ENCODE assay signal across 12 mouse cellular contexts in genomic region chr2:26285804-26286203, GRCm38 (mm10). TPM values are rescaled to one million over a fixed set of nuclear protein-coding genes. Genes with fewer than 3 reads are reported as not detected.
DNase-seq lines count a peak whose midpoint lies in the region; ATAC-seq and TF ChIP-seq lines count a peak whose summit lies in the region.
"Had no signal": no experiment of that assay in that cellular context is flagged by ENCODE, and none has a peak within 500 bp of the region (broad histone marks: within the 10 kb centered on the region; RNA-seq: fewer than 3 reads in every experiment).

No protein-coding gene starts in this region.

- WGBS in heart, postnatal 0 days, result 47% methylated on average over 7 of the region's 7 CpGs
- WGBS in lung, postnatal 0 days, result 48% methylated on average over 7 of the region's 7 CpGs

- no peaks in the 10 kb centered on the region for H3K9me3 ChIP-seq in heart, postnatal 0 days (replicated peaks; ENCODE audit: control insufficient read depth, low read length)
- no peaks in the 10 kb centered on the region for H3K9me3 ChIP-seq in lung, postnatal 0 days (ENCODE audit: low read length)
- H3K9me3 ChIP-seq: heart, embryonic 13.5 days; liver, embryonic 13.5 days had no signal

- no peak overlapping the region for H3K27ac ChIP-seq in heart, postnatal 0 days (ENCODE audit: low read depth)
- no peak overlapping the region for H3K27ac ChIP-seq in lung, postnatal 0 days (ENCODE audit: low read length)
- H3K27ac ChIP-seq: heart, embryonic 13.5 days; liver, embryonic 13.5 days had no signal

- H3K27me3 ChIP-seq in heart, postnatal 0 days (ENCODE audit: control insufficient read depth, insufficient read depth, low read length), result no peaks in the 10 kb centered on the region
- H3K27me3 ChIP-seq in lung, postnatal 0 days (replicated peaks; ENCODE audit: insufficient read depth, low read length), result no peaks in the 10 kb centered on the region

- ATAC-seq in heart, postnatal 0 days (ENCODE audit: insufficient read depth, low read depth), result peak; percentile 70
- ATAC-seq in lung, postnatal 0 days, result no peak; the same call in 1 of the 2 replicates

- intact Hi-C loops in heart, postnatal 25 days (cut with DNase I), result no loop called here

- TF ChIP-seq CTCF in heart, postnatal 0 days (IDR thresholded peaks at IDR 0.05; ENCODE audit: low read depth), result no peak
- TF ChIP-seq CTCF in lung, postnatal 0 days (IDR thresholded peaks at IDR 0.05), result no peak

- H3K36me3 ChIP-seq in heart, postnatal 0 days (replicated peaks; ENCODE audit: control insufficient read depth, insufficient read depth, low read length), result no peaks in the 10 kb centered on the region
- H3K36me3 ChIP-seq in lung, postnatal 0 days (ENCODE audit: insufficient read depth, low read length), result no peaks in the 10 kb centered on the region
- H3K36me3 ChIP-seq: heart, embryonic 13.5 days; liver, embryonic 13.5 days had no signal

- H3K4me3 ChIP-seq in heart, postnatal 0 days (ENCODE audit: low read depth, low read length), result no peak overlapping the region
- H3K4me3 ChIP-seq in lung, postnatal 0 days (ENCODE audit: low read depth, low read length), result no peak overlapping the region
- H3K4me3 ChIP-seq: erythroblast, embryonic 14.5 days; heart, embryonic 13.5 days; liver, embryonic 13.5 days had no signal

- no peak overlapping the region for H3K9ac ChIP-seq in heart, postnatal 0 days (replicated peaks; ENCODE audit: low read depth, low read length)
- no peak overlapping the region for H3K9ac ChIP-seq in lung, postnatal 0 days (replicated peaks; ENCODE audit: low read depth)
- H3K9ac ChIP-seq: heart, embryonic 13.5 days; liver, embryonic 13.5 days had no signal

- TF ChIP-seq EP300 in heart, postnatal 0 days (IDR thresholded peaks at IDR 0.05; ENCODE audit: low read depth), result no peak
- no peak for TF ChIP-seq EP300 in lung, postnatal 0 days (IDR thresholded peaks at IDR 0.05)

- H3K4me1 ChIP-seq in heart, postnatal 0 days (ENCODE audit: control insufficient read depth, insufficient read depth), result no peaks in the 10 kb centered on the region
- H3K4me1 ChIP-seq in lung, postnatal 0 days (ENCODE audit: insufficient read depth, low read depth, low read length), result no peaks in the 10 kb centered on the region
- H3K4me1 ChIP-seq: liver, embryonic 13.5 days had no signal

- H3K4me2 ChIP-seq in heart, postnatal 0 days (ENCODE audit: low read depth, low read length), result no peak overlapping the region
- H3K4me2 ChIP-seq in lung, postnatal 0 days (replicated peaks; ENCODE audit: low read depth, low read length), result no peak overlapping the region
- H3K4me2 ChIP-seq: heart, embryonic 13.5 days; liver, embryonic 13.5 days had no signal

- peak; percentile 40 for DNase-seq in adrenal gland, adult 2 months
- no peak for DNase-seq in adrenal gland, adult 8-10 months
- DNase-seq in heart, postnatal 0 days (ENCODE audit: low spot score), result peak; percentile 29
- DNase-seq in heart, postnatal 25 days (ENCODE audit: low spot score), result no peak
- DNase-seq in lung, postnatal 0 days (ENCODE audit: low spot score), result peak; percentile 27
- DNase-seq in lung, postnatal 36 days, result no peak
- peak; percentile 35 to 66 for DNase-seq in lung, postnatal 4 days
- DNase-seq in spleen, postnatal 4 days (ENCODE audit: low spot score in 2 of 2), result no peak
- DNase-seq: liver, embryonic 13.5 days had no signal

RNA-seq across cellular contexts. Expression of gene Ccdc187, which starts 8.6 kb away (rescaled TPM):
- 1 to 10 TPM in 1 of 2 experiments, under 1 TPM in 1; 0.58 to 1.0 TPM for total RNA-seq in adrenal gland, adult 2 months (2021)
- 0.51 and 0.83 TPM in 2 replicates for polyA plus RNA-seq in adrenal gland, adult 2 months (2012; rRNA removed)
- 1 to 10 TPM in 3 of 4 experiments, under 1 TPM in 1; 0.32 to 4.1 (median 2.2) TPM for total RNA-seq in adrenal gland, adult 8-10 months (2022)
- total RNA-seq in heart, postnatal 0 days (2014; rRNA removed; ENCODE audit: low replicate concordance), result 0.61 and 0.97 TPM in 2 replicates
- polyA plus RNA-seq in heart, postnatal 0 days (2015; fragmentation: Nextera tagmentation; extraction: Ambion mirVana), result 0.04 TPM in 2 replicates
- under 1 TPM; 0.08 to 0.18 TPM for total RNA-seq in heart, postnatal 25 days (2021)
- 0.61 and 0.77 TPM in 2 replicates for polyA plus RNA-seq in lung, postnatal 0 days (2015; fragmentation: Nextera tagmentation; extraction: Ambion mirVana)
- polyA plus RNA-seq: spleen, adult 2 months had no signal

RNA-seq across cellular contexts. Expression of gene Gpsm1, which starts 29.5 kb away (rescaled TPM):
- 10 to 100 TPM in 1 of 2 experiments, 1 to 10 TPM in 1; 9.4 to 14.9 TPM for total RNA-seq in adrenal gland, adult 2 months (2021)
- 20.0 and 24.1 TPM in 2 replicates for polyA plus RNA-seq in adrenal gland, adult 2 months (2012; rRNA removed)
- total RNA-seq in adrenal gland, adult 8-10 months (2022), result 10 to 100 TPM; 10.7 to 41.6 (median 24.6) TPM
- 577 and 610 TPM in 2 replicates for total RNA-seq in heart, postnatal 0 days (2014; rRNA removed; ENCODE audit: low replicate concordance)
- 146 and 148 TPM in 2 replicates for polyA plus RNA-seq in heart, postnatal 0 days (2015; fragmentation: Nextera tagmentation; extraction: Ambion mirVana)
- total RNA-seq in heart, postnatal 25 days (2021), result 100 to 1,000 TPM; 195 to 226 TPM
- 29.0 and 33.0 TPM in 2 replicates for polyA plus RNA-seq in lung, postnatal 0 days (2015; fragmentation: Nextera tagmentation; extraction: Ambion mirVana)

RNA-seq across cellular contexts. Expression of gene Qsox2, which starts 48.5 kb away (rescaled TPM):
- total RNA-seq in adrenal gland, adult 2 months (2021), result 10 to 100 TPM; 16.6 to 22.5 TPM
- polyA plus RNA-seq in adrenal gland, adult 2 months (2012; rRNA removed), result 24.3 and 25.4 TPM in 2 replicates
- total RNA-seq in adrenal gland, adult 8-10 months (2022), result 10 to 100 TPM; 25.2 to 28.7 (median 26.6) TPM
- 8.5 and 15.3 TPM in 2 replicates for total RNA-seq in heart, postnatal 0 days (2014; rRNA removed; ENCODE audit: low replicate concordance)
- polyA plus RNA-seq in heart, postnatal 0 days (2015; fragmentation: Nextera tagmentation; extraction: Ambion mirVana), result 7.5 and 8.2 TPM in 2 replicates
- 10 to 100 TPM; 15.8 to 15.9 TPM for total RNA-seq in heart, postnatal 25 days (2021)
- polyA plus RNA-seq in lung, postnatal 0 days (2015; fragmentation: Nextera tagmentation; extraction: Ambion mirVana), result 11.3 and 12.9 TPM in 2 replicates

Comparison
In these comparisons a context has a peak if more than half of its experiments do, and no peak if none do; other contexts are left out.
1. DNase-seq: peak in adrenal gland, adult 2 months (single experiment), heart, postnatal 0 days (single experiment), lung, postnatal 0 days (single experiment) and lung, postnatal 4 days (2 of 2); none in adrenal gland, adult 8-10 months (single experiment), heart, postnatal 25 days (single experiment), lung, postnatal 36 days (single experiment) and spleen, postnatal 4 days (0 of 2).
2. RNA of gene Gpsm1, which starts 29.5 kb away (total RNA-seq): 577 to 610 TPM in heart, postnatal 0 days and 195 to 226 TPM in heart, postnatal 25 days; 10.7 to 41.6 TPM in adrenal gland, adult 8-10 months and 9.4 to 14.9 TPM in adrenal gland, adult 2 months; every median in the first group is over 4 times any median in the second.